Mouse (Mus musculus) mouse trophoblast stem cell (cell line): ENCODE results near the gene Creb3l2.

Source experiments
- in situ Hi-C, 2 experiments: fragments of 300-500 bp; cut with MseI, MboI; formaldehyde crosslinking; loops; 2 replicates in 1 of 2; 3 replicates in 1 of 2; pipeline ENCODE4 v1.15.1; 2025

Gene Creb3l2

GRCm38 (mm10) chr6:37442781-37443180 is 835 bp upstream of the Creb3l2 start:
- in situ Hi-C loops: loop anchor here (5.0 to 10.0 kb wide), 2 partner anchors 70 to 348 kb away; no protein-coding TSS in a partner anchor

GRCm38 (mm10) chr6:37441251-37442011 is 515 bp downstream of the Creb3l2 start:
- in situ Hi-C loops: loop anchor here (5.0 to 10.0 kb wide), 2 partner anchors 69 to 347 kb away; no protein-coding TSS in a partner anchor

GRCm38 (mm10) chr6:37440491-37441250 is 1.3 kb downstream of the Creb3l2 start:
- in situ Hi-C loops: loop anchor here (5.0 to 10.0 kb wide), 2 partner anchors 68 to 346 kb away; no protein-coding TSS in a partner anchor

GRCm38 (mm10) chr6:37439676-37440490 is 2.1 kb downstream of the Creb3l2 start:
- in situ Hi-C loops: loop anchor here (5.0 to 10.0 kb wide), 2 partner anchors 68 to 345 kb away; no protein-coding TSS in a partner anchor

- in situ Hi-C loops: no loop called here
These were observed 3.4 kb downstream of the Creb3l2 start for GRCm38 (mm10) chr6:37438510-37438909.

- in situ Hi-C loops: no loop called here
These were observed 4.9 kb downstream of the Creb3l2 start for GRCm38 (mm10) chr6:37437086-37437485.

GRCm38 (mm10) chr6:37435391-37435790 is 6.6 kb downstream of the Creb3l2 start:
- in situ Hi-C loops: no loop called here

- in situ Hi-C loops: no loop called here
These were observed 12.0 kb downstream of the Creb3l2 start for GRCm38 (mm10) chr6:37429849-37430470.

- in situ Hi-C loops: no loop called here
These were observed 13.0 kb downstream of the Creb3l2 start for GRCm38 (mm10) chr6:37428947-37429346.

GRCm38 (mm10) chr6:37428044-37428443 is 13.9 kb downstream of the Creb3l2 start:
- in situ Hi-C loops: no loop called here

GRCm38 (mm10) chr6:37426615-37427014 is 15.3 kb downstream of the Creb3l2 start:
- in situ Hi-C loops: no loop called here

GRCm38 (mm10) chr6:37425833-37426232 is 16.1 kb downstream of the Creb3l2 start:
- in situ Hi-C loops: no loop called here

GRCm38 (mm10) chr6:37425075-37425474 is 16.9 kb downstream of the Creb3l2 start:
- in situ Hi-C loops: no loop called here

- in situ Hi-C loops: no loop called here
These were observed 17.6 kb downstream of the Creb3l2 start for GRCm38 (mm10) chr6:37424374-37424773.

- in situ Hi-C loops: no loop called here
These were observed 18.6 kb downstream of the Creb3l2 start for GRCm38 (mm10) chr6:37423386-37423785.

- in situ Hi-C loops: no loop called here
These were observed 20.8 kb downstream of the Creb3l2 start for GRCm38 (mm10) chr6:37421124-37421523.

- in situ Hi-C loops: no loop called here
These were observed 22.5 kb downstream of the Creb3l2 start for GRCm38 (mm10) chr6:37419445-37419941.

GRCm38 (mm10) chr6:37418931-37419330 is 23.0 kb downstream of the Creb3l2 start:
- in situ Hi-C loops: no loop called here

- in situ Hi-C loops: no loop called here
These were observed 25.2 kb downstream of the Creb3l2 start for GRCm38 (mm10) chr6:37416743-37417142.

- in situ Hi-C loops: no loop called here
These were observed 26.4 kb downstream of the Creb3l2 start for GRCm38 (mm10) chr6:37415505-37415904.

GRCm38 (mm10) chr6:37415034-37415433 is 26.9 kb downstream of the Creb3l2 start:
- in situ Hi-C loops: no loop called here
